Mouse (Mus musculus) urinary bladder, postnatal 4 days (tissue): ENCODE measurements around the gene Psg27.
"Not testable (repeated sequence)": the region's sequence is repeated elsewhere in the genome, so short reads cannot be mapped to it uniquely, and the experiment has no call there.

Experiments used
- DNase-seq, 2 experiments: peaks; one replicate each; pipeline ENCODE4 v3.0.0; 2021 to 2022; ENCODE audit warnings: low spot score in 2 of 2

Psg27 gene

GRCm38 (mm10) chr7:18567205-18567604, at the start of gene Psg27:
Psg27 (minus strand) TSS chr7:18567305.
- DNase-seq = no peak

DNA sequence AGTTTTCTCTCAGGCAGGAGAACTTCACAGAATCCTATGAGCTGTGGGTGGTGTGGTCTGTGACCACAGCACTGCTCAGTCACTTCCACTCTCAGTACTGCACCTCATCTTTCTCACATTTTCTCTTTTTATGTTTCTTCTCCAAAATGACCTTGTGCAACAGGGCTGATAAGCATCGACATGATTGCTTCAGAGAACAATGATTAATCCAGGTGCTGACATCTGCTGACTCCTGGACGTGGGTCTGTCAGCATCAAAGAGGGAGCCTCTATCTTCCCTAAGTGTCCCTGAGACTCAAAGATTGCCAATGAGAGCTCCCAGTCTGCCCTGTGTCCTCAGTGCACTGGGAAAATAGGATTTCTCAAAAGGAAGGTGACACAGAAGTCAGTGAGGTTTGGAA, 49.3 kb upstream of the Psg27 start, which contains the start of gene Psg23:
Gene Psg23 (minus strand): TSS at position 101 of the 400 bp plus-strand sequence.
- not testable (repeated sequence) for DNase-seq

GRCm38 (mm10) chr7:18559850-18560249, 7.3 kb downstream of the Psg27 start:
- no peak for DNase-seq

DNA sequence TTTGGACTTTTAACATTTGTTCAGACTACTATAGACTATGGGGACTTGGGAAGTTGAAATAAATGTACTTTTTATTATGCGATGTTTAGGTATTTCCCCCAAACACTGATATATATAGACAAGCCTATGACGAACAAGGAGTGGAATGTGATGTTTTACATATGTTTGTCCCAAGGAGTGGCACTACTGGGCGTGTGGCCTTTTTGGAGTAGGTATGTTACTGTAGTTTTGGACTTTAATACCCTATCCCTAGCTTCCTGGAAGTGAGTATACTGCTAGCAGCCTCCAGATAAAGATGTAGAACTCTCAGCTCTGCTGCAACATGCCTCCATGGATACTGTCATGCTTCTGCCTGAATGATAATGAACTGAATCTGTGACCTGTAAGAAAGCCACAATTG, 11.4 kb downstream of the Psg27 start:
- not testable (repeated sequence) for DNase-seq

DNA sequence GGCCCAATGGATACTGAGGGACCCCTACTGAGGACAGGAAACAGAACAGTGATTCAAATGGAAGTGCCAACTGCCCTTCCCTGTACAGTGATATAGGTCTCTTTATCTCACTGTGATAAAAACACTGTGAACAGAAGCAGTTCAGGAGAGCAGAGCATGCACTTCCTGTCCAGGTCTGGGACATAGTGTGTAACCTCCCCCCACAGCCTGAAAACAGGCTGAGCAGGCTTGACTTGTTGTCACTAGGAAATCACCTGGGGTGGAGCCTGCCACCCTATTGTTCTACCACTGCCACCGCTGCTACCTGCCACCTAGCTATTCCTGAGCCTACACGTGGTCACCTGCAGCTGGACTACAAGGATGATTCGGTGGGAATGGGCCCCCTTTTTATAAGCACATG, 33.7 kb downstream of the Psg27 start:
- no peak for DNase-seq

- no peak for DNase-seq
Measured at GRCm38 (mm10) chr7:18532169-18532568, 34.9 kb downstream of the Psg27 start, which contains the start of gene Psg25. Psg25 (minus strand) TSS chr7:18532269.

- no peak for DNase-seq
Measured at GRCm38 (mm10) chr7:18524668-18525067, 42.4 kb downstream of the Psg27 start.

DNA sequence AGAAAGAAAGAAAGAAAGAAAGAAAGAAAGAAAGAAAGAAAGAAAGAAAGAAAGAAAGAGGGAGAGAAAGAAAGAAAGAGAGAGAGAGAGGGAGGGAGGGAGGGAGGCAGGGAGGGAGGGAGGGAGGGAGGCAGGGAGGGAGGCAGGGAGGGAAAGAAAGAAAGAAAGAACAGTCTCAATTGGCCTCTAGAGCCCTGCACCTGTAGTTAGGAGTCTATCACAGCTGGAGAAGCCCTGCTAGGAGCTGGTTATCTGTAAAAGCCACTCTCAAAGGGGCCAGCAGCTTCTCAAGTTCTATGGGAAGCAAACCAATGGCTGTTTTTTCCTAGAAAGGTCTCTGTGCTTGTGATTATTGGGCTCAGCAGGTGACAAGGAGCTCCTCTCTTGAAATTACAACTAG, 54.3 kb downstream of the Psg27 start:
- DNase-seq = not testable (repeated sequence)

DNA sequence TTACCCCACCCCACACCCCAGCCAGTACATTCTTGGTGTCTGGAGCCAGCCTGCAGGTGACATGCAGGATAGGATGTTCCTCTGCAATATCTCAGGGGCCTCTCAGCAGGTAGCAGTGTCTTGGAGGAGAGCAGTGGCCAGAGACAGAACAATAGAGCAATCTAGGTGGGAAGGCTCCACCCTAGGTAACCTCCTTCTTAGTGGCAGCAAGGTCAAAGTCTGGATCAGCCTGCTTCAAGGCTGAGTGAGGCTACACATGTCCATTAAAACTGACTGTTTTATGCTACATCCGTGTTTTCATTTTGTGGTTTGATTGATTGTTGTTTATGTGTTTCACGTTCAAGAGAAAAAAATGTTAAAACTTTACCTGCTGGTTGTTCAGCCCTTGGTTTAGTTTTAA, 54.7 kb downstream of the Psg27 start:
- DNase-seq = not testable (repeated sequence)

GRCm38 (mm10) chr7:18511479-18511878, 55.6 kb downstream of the Psg27 start:
- DNase-seq = no peak
